Mouse (Mus musculus) MN1 (cell line): ENCODE results near the gene Tekt3.
A peak's percentile ranks its signal among the peaks of the same experiment; 100 is the strongest.

Source experiments
- DNase-seq: peaks from one replicate; pipeline ENCODE4 v3.0.0-alpha.2; 2016; ENCODE audit warnings: low spot score

Gene Tekt3

DNA sequence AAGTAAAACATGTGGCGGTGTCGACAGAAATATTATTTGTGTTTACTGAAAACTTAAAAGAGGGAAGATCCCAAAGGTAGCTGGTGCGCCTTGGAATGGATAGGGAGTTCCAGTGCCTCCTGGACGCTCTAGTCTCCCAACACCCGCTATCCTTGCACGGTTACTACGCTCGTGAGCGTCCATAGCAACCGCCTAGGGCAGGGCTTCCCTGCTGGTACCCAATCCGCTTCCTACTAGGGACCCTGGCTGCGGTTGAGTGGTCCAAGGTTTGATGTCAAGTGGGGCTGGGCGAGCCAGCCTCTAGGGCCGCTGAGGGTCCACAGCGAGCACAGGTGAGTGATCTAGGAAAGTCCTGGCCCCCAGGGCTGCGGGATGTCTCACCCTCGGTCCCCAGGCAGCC, at the start of gene Tekt3:
Tekt3 (plus strand) TSS at position 209 of the 400 bp plus-strand sequence.
- DNase-seq = no peak

DNA sequence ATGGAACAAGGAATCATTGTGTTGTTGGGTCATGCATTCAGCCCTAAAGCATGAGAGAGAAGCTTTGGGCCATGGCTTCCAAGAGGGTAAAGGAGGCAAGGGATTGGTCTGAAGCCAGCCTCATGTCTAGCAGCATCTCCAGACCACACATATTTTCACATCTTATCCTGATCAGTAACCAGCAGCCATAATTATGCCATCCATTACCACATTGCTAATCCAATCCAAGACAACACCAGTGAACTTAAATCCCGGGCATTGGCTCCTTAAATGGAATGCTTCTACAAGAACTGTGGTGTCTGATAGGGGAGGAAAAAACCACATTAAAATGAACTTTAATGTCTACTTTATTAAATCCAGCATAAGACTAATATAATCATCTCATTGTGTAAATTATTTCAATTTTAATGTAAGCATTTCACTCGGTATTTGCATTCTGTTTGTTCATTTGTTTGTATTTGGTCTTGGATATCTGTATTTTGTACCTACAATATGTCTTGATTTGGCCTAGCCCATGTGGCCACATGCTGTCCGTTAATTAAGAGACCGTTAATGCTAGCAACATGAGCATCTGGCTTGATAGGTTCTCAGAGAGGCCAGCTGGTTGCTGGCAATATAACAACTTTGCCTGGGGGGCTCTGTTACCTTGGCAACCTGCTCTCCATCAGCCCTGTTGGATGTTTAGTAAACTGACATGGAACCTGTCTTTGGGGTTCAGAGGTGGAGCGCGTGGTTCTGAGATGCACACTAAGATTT, 43.9 kb upstream of the Tekt3 start:
- DNase-seq = no peak

DNA sequence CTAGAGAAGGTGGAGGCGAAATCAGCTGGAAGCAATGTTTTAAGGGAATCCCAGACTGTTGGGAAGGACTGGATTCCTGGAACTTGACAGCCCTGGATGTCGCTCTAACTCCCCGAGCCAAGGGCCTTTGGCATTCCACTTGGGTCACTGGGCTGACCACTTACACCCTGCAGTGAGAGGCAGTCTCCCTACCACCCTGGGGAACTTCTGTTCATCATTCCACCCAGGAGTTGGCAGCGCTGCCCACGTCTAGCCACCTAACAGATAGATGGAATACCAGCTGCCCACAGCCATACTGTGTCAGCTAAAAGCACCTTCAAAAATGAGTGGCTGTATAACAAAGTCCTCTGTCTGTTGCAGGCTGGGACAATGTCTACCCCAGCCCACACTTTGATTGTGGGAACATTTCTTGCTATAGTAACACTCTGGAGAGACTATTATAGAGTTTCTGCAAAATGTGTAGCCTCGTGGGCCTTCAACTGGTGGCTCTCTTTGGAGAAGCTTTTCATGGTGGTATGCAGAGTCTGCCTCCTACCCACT, 43.3 kb upstream of the Tekt3 start:
- DNase-seq = no peak

DNA sequence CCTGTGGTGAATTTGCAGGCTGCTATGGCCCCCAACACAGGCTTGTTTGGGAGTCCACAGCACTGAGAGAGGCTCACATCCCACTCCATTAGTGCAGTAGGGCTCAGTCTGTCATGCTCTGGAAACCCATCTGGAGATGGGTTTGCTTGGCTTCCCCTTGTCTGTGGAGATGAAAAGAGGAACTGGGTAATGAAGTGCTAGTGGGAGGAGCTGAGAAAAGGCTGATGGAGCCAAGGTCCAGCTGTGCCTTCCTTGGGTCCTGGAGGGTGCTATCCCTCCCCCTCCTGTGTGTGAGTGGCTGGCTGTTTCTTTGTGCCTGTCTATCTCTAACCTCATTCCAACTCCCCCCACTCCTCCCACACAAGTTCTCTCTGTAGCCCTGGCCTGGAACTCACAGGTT, 40.8 kb upstream of the Tekt3 start:
- no peak for DNase-seq

DNA sequence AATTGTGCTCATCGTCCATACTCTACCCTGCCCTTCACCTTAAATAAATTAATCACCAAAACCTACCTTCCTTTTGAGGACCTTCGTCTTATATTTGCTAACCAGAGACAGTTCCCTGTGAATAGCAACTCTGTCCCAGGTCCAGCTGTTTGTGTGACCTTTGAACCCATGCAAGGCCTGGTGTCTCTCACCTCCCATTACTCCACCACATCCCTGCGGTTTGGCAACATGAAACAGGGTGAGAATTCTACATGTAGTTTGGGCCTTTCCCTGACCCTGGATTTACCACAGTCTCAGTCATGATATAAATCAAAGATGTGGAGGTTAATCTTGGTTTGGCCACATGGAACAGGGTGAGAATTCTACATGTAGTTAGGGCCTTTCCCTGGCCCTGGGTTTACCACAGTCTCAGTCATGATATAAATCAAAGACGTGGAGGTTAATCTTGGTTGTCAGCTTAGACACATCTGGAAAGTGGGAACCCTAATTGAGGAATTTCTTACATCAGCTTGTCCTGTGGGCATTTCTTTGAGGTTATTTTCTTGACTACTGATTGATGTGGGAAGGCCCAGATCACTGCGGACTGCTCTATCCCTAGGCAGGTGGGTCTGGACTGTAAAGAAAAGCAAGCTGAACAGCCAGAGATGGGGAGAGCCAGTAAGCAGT, 40.2 kb upstream of the Tekt3 start:
- no peak for DNase-seq

DNA sequence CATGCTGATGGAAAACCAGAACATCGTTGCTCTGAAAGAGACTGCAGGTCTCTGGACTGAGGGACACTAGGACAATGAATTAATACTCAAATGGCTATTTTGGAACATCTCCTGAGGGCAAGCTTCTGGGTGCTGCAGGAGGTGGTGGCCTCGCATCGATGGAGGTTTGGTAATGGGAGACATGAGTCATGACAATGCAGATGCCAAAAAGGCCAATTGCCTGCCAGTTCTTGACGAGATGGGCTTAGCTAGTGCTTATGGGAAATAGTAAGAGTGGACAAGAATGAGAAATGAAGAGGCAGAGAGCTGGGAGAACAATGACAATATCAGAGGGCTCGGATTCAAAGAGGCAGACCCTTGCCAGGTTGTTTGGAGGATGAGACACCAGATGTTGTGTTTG, 38.0 kb upstream of the Tekt3 start:
- DNase-seq = no peak

DNA sequence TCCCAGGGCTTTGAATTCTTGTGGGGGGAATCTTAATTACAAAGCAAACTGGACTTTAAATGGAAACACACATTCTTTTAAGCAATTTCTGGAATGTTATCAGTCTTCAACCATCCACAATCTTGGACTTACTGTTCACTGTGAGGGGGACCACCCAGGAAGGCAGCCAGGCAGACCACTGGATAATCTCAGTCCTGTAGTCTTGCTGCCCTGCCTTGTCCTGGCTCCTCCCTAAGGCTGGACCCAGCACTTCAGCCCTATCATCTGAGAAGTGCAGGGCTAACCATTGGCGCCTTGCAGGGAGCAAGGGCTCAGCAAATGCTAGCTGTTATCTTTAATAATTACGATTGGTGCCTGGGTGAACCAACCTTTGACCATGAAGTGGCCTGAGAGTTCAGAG, 37.3 kb upstream of the Tekt3 start:
- DNase-seq = no peak

DNA sequence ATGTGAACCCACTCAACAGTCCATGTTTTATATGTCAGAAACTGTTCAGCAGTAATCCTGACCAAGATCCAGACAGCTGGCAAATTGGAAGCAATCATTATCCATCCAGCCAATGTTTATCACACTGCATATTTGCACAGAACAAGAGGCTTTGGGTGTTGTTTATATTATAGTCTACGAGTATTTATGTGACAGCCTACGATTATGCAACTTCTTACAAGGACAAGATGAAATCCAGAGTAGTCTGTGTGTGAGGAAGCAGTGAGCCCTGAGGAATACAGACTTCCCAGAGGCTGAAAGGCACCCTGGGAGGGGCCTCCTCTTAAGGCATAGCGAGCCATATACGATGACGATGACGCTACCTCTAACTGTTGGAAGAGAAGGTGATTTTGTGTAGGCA, 36.0 kb upstream of the Tekt3 start:
- no peak for DNase-seq

DNA sequence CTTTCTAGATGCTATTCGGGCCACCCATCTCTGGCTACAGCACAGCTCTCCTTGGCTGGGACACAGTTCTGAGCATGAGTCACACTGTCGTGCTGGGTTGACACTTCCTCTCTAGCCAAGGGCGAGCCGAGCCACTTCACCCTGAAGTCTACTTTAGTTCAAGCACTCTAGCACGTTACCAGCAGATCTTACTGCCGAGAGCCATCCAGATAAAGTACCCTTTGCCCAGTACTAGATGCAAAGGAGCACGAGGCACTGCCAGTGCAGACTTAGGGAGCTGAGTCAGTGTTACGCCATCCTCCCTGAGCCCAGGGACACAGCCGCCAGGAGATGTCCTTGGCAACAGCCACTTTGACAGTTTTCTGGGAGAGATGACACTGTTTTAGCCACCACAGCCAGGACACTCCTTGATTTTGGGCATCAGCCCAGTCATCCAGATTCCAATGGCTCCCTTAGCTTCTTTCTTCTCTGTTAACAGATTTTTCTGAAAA, 34.8 kb upstream of the Tekt3 start:
- DNase-seq = peak; percentile 34

DNA sequence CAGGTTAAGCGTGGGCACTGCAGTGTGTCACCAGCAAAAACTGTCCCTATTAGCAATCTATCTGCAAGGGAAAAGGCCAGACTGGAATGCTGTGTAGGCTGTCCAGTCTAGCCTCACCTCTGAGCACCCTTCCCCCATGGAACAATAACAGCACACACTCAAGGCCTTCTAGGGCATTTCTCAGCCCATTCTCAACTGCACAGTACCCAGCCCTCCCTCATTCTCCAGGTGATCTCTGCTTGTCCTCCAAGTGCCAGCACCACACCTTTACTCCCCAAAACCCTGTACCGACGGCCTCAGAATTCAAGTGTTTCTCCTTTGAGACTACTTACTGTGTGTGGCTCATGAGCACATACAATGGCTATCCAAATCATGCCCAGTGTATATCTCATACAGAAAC, 33.3 kb upstream of the Tekt3 start:
- DNase-seq = no peak

DNA sequence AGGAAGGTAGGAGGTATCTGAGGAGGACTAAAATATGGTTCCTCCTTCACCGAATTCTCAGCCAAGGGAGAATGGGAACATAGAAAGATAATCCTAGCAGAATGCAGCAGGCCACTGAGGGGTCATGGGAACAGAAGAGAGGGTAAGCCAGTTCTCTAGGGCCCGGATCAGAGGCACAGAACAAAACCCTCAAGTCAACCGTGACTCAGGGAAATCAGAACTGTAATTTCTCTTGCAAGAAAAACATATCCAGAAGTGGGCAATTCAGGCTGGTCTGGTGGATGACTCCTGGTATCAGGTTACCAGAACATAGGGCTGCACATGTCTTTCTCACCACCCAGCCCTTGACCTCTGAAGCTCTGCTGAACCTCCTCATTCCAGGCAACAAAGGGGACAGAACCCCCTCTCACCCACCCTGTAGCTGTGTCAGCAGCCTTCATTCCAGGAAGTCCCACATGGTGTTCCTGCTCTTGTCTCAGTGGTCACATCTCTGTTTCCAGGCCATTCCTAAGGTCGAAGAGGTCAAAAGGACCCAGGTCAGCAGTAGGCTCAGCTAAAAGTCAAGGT, 32.2 kb upstream of the Tekt3 start:
- no peak for DNase-seq

DNA sequence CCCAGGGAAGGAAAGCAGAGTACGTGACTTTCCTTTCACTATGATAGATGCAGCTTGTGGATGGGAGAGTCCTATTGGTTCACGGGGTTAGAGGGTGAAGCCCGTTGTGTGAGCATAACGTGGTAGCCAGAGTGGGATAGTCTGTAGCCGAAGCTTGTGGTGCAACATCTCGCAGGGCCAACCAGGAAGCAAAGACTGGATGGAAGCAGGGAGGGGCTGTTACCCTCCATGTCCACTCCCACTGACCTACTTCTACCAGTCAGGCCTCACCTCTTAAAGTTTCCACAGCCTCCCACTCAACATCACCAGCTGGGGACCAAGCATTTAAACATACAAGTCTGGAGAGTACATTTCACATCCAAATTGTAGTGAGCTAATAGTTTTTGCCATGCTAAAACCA, 31.7 kb upstream of the Tekt3 start:
- DNase-seq = no peak

DNA sequence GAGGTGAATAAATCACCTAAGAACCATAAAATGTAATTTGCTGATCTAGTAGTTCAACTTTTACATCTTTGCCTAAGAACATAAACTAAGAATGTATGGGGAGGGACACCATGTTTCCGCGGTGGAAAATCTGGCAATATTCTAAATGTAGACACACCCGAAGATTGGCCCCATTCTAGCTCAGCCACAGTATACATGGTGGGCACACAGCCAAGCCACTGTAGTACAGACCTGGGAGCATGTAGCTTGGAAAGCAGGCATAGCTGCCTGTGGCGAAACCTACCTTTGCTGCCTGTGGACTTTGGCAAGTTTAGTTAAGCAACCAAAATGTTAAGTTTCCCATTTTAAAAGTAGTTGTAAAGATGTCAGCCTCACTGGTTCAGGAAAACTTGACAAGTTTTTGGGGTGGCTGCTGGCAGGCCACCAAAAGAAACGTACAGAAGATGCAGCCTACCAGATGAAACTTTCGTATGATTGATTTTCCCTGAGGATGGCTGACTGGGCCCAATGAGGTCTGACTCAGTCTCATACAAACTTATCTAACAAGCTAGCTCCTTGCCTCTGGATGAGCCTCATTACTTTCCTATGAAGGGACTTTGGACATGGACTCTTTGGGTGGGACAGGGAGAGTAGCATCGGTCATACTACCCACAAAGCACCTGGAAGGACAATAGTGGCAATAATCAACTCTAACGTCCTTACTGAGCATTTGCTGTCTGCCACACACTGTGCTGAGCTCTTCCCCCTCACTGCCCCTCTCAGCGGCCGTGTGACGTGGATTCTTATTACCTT, 25.8 kb upstream of the Tekt3 start:
- no peak for DNase-seq

DNA sequence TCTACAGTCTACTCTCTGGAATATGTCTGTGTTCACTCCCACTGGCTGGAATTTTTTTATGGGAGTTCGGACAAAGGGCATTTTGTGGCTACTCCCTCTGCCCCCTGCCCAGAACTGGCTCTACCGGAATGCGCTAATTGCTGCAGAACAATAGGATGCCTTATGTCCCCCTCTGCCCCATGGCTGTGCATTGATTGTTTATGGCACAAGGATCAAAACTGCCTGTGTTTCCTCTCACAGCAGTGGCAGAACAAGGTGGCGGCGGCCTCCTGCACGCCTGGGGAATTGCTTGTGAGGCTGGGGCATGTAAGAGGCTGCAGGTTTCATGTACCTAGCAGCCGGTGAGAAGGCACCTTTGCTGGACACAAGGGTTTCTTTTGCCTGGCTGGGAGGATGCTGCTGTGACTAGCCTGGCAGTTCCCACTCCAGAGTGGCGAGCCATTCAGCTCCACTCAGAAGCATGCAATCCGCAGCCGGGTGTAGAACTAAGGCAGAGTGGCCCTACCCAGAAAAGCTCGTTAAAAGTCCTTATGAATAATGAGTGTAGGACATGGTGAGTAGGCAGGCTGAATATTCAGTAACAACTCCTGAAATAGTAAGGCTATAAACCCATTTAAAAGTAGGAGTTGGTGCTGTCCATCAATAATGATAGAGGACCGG, 21.3 kb upstream of the Tekt3 start:
- DNase-seq = no peak

DNA sequence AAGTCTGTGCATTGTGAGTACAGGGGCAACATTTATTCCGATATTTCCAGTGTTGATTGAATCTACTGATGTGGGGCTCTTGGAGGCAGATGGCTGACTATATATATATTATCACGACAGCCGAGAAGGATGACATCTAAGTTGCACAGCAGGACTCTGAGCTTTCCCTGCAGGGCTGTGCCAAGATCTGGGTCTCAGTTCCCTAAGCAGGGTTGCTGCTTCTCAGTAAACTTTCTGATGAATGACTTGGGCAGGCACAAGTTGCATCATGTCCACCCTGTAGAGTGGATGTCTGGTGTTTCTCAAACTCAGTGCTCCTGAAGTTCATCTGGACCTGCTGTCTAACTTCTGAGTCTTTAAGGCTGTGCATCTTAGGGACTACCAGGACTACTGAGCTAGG, 15.7 kb upstream of the Tekt3 start:
- no peak for DNase-seq

DNA sequence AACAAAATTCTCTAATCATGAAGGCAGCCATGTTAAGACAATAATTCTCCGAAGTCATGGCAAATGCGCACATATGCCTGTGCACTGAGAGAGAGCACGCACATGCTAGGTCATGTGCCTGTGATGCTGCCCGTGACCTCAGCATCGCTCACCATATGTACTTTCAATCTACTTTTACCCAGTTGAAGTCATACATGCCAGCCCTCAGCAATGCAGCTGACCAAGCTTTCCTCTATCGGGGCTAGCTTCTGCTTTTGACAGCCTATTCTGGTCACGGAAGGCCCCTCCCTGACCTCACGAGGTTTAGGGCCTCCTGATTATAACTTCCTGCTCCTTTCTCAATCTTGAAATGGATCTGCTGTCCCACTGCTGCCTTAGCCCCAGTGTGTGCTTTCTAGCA, 15.1 kb upstream of the Tekt3 start:
- DNase-seq = no peak

DNA sequence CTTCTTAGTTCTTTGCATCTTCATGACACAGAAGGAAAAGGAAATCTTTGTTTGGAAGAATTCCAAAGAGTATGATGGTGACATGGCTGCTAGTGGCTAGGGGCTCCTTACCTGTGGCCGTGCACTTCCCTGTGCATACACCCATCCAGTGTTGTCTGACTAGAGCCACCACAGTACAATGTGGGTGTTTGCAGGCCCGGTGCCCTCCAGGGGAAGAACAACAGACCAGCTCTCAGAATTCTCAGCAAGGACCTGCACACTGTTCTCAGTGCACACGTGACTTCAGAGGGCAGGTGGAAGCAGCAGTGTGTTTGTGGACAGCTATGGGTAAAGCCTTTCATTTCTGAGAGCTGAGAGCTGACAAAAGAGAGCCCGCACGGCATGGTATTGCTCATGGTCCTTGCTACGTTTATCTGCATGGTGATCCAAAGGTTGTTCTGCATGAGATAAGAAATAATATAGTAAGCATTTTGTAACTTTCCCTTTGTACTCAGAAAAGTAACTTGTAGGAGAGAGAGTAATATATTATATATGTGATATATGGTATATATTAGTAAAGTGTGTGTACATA, 11.0 kb upstream of the Tekt3 start:
- DNase-seq = no peak

DNA sequence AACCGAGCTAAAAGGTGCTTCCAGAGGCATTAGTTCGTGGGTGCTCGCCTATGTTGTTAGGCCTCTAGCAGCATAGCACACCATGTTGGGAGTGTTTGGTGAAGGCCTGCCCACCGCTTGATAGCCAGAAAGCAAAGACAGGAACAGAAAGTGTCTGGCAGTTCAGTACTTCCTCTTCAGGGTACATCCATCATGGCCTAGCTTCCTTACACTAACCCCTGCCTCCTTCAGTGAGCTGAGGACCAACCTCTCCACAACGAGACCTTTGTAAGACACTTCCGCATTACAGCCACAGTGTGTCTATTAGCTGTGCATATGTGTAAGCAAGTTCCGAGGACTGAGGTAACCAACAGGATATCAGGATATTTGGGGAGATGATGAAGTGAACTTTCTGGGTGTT, 10.4 kb upstream of the Tekt3 start:
- no peak for DNase-seq

DNA sequence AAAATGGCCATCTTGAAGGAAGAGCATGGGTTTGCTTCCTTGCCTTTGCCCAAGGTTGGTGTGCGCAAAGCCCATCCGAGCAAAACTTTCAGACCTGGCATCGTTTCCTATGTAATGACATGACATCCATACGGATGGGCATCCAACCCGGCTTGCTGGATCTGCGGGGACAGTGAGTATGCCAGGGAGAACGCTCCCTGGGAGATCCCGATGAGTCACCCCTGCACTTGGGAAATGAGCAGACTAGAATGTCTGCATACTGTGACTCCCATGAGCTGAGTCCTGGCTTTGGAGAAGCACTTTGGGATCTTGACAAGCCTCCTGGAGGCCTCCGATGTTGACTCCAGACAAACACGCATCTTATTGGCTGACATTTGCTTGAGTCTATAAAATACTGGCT, 9.5 kb upstream of the Tekt3 start:
- peak; percentile 24 for DNase-seq

DNA sequence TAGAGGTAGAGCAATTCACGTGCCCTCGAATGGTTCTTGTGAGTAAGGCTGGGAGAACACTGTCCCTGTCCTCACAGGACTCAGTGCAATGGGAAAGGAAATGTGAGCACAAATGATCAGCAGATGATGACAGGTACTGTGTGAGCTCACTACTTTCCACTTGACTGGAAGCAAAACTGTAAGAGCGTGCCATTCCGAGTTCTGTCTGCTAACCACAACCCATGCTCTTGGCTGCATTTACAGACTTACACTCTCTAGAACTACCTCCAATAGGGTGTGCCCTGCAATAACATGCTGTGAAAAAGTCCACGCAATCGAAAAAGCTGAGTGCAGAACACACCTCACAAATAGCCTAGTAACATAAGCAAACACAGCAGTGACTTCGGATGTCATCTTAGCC, 5.9 kb upstream of the Tekt3 start:
- DNase-seq = no peak

DNA sequence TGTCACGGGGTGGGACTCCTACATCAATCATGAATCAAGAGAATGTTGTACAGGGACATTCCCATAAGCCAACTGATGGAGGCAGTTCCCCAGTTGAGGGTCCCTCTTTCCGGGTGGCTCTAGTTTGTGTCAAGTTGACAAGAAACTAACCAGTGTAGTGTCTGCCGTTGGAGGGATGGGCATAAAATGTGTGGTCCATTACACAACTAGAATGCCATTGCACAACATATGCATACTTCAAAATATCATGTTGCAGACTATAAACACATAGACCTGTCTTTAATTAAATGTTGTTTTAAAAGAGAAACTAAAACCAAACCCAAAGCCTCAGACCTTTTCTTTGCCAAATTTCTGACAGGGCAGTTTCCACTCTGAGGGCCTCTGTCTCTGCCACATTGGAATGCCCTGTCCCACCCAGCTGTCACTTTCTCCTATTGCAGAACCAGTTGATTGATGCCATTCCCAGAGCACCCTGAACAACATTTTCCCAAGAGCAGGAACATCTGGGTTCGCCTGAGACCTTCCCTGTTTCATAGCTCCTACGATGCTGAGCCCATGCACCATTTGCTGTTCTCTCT, 3.0 kb upstream of the Tekt3 start:
- DNase-seq = peak; percentile 38
